Mouse (Mus musculus) limb, embryonic 12.5 days (tissue): ENCODE measurements at regions not wholly inside any gene's neighbourhood (a gene's known extent, or its start where the extent isn't known, plus 50 kb on each side); places are given as distances from the start of the nearest gene placed in this dataset.
A peak's percentile ranks its signal among the peaks of the same experiment; 100 is the strongest.

Experiments
- ATAC-seq: fragments of 200-750 bp; cut with Nextera tagmentation; 2 replicates; pipeline ENCODE4 v1.8.0; 2017; ENCODE audit warnings: low read depth, moderate TSS enrichment; ENCODE audit not compliant: insufficient number of reproducible peaks, insufficient read depth, low FRiP score, low TSS enrichment
- H3K27ac ChIP-seq: fragments of 300-500 bp; sonication (generic); 2 replicates; pipeline ENCODE4 v1.5.1; 2016; ENCODE audit warnings: mild to moderate bottlenecking, moderate library complexity
- H3K27me3 ChIP-seq: fragments of 300-500 bp; sonication (generic); 2 replicates; pipeline ENCODE4 v1.6.1; 2016; ENCODE audit warnings: mild to moderate bottlenecking, moderate library complexity
- H3K36me3 ChIP-seq: fragments of 300-500 bp; sonication (generic); 2 replicates; pipeline ENCODE4 v1.6.1; 2016; ENCODE audit warnings: mild to moderate bottlenecking, moderate library complexity
- H3K4me1 ChIP-seq: fragments of 300-500 bp; sonication (generic); replicated peaks from 2 replicates; pipeline ENCODE4 v1.6.1; 2016
- H3K4me2 ChIP-seq: fragments of 300-500 bp; sonication (generic); 2 replicates; pipeline ENCODE4 v1.6.1; 2016; ENCODE audit warnings: mild to moderate bottlenecking, moderate library complexity
- H3K4me3 ChIP-seq: fragments of 300-500 bp; sonication (generic); replicated peaks from 2 replicates; pipeline ENCODE4 v1.5.1; 2016; ENCODE audit warnings: mild to moderate bottlenecking
- H3K9ac ChIP-seq: fragments of 300-500 bp; sonication (generic); replicated peaks from 2 replicates; pipeline ENCODE4 v1.6.1; 2016; ENCODE audit warnings: mild to moderate bottlenecking, moderate library complexity
- H3K9me3 ChIP-seq: fragments of 300-500 bp; sonication (generic); 2 replicates; pipeline ENCODE4 v1.6.1; 2016; ENCODE audit warnings: mild to moderate bottlenecking, moderate library complexity
- WGBS: fragments of 180-500 bp; shearing (Covaris S2); methylation state at CpG from one replicate; pipeline ENCODE4 v1.1.7; 2016; 5-methylcytosine and 5-hydroxymethylcytosine counted together

GRCm38 (mm10) chr13:59939886-59940285, 116.9 kb upstream of the Tut7 start:
- H3K4me1 ChIP-seq: peaks cover 26% of the 10 kb centered on the region

GRCm38 (mm10) chr13:59937147-59937546, 114.2 kb upstream of the Tut7 start:
- no peak for ATAC-seq
- H3K27me3 ChIP-seq: no peaks in the 10 kb centered on the region; the same call in 1 of the 2 replicates
- no peak overlapping the region for H3K9ac ChIP-seq
- WGBS: 72% methylated on average over 3 of the region's 3 CpGs
- H3K27ac ChIP-seq: no peak overlapping the region
- H3K4me3 ChIP-seq: no peak overlapping the region
- no peaks in the 10 kb centered on the region for H3K36me3 ChIP-seq
- H3K9me3 ChIP-seq: no peaks in the 10 kb centered on the region
- no peak overlapping the region for H3K4me2 ChIP-seq
- peaks cover 21% of the 10 kb centered on the region for H3K4me1 ChIP-seq

More at GRCm38 (mm10) chr13:59939886-59940285, 116.9 kb upstream of the Tut7 start:
- no peaks in the 10 kb centered on the region; the same call in 1 of the 2 replicates for H3K27me3 ChIP-seq
- H3K9ac ChIP-seq: no peak overlapping the region
- 42% methylated on average over 5 of the region's 5 CpGs for WGBS
- H3K36me3 ChIP-seq: no peaks in the 10 kb centered on the region
- H3K27ac ChIP-seq: no peak overlapping the region
- no peak overlapping the region for H3K4me3 ChIP-seq
- H3K4me2 ChIP-seq: no peak overlapping the region
- H3K9me3 ChIP-seq: no peaks in the 10 kb centered on the region
- 0 out of 2 replicates have a peak, but pooled peaks have one; percentile 8 for ATAC-seq

- Histone ChIP-seq H3K4me2 (no peak overlapping the region), H3K27me3 (no peaks in the 10 kb centered on the region), H3K27ac (no peak overlapping the region), H3K4me1 (no peaks in the 10 kb centered on the region), H3K9ac (no peak overlapping the region), H3K9me3 (no peaks in the 10 kb centered on the region), H3K4me3 (no peak overlapping the region), H3K36me3 (no peaks in the 10 kb centered on the region)
- 48% methylated on average over 1 of the region's 1 CpGs for WGBS
- no peak for ATAC-seq
These were observed 111.6 kb upstream of the Tut7 start for GRCm38 (mm10) chr13:59934556-59934955.

- Histone ChIP-seq H3K27me3 (no peaks in the 10 kb centered on the region), H3K9ac (no peak overlapping the region), H3K4me3 (no peak overlapping the region), H3K4me1 (no peaks in the 10 kb centered on the region), H3K36me3 (no peaks in the 10 kb centered on the region), H3K9me3 (no peaks in the 10 kb centered on the region), H3K4me2 (no peak overlapping the region), H3K27ac (no peak overlapping the region)
- 38% methylated on average over 1 of the region's 1 CpGs for WGBS
- no peak for ATAC-seq
These were observed 111.1 kb upstream of the Tut7 start for GRCm38 (mm10) chr13:59934093-59934492.

GRCm38 (mm10) chr13:59927379-59928111, 104.6 kb upstream of the Tut7 start:
- ATAC-seq: peak; percentile 77
- H3K9me3 ChIP-seq: no peaks in the 10 kb centered on the region
- H3K4me2 ChIP-seq: peak overlapping the region; percentile 21
- H3K36me3 ChIP-seq: no peaks in the 10 kb centered on the region
- 48% methylated on average over 12 of the region's 12 CpGs for WGBS
- H3K27ac ChIP-seq: peak overlapping the region; percentile 75; the same call in 1 of the 2 replicates
- no peaks in the 10 kb centered on the region for H3K27me3 ChIP-seq
- H3K4me1 ChIP-seq: peaks cover 23% of the 10 kb centered on the region
- 0 out of 2 replicates have a peak overlapping the region, but pooled peaks have one; percentile 27 for H3K9ac ChIP-seq
- no peak overlapping the region for H3K4me3 ChIP-seq

GRCm38 (mm10) chr13:59925845-59926481, 103.0 kb upstream of the Tut7 start:
- ATAC-seq: no peak
- H3K4me2 ChIP-seq: no peak overlapping the region
- no peak overlapping the region for H3K4me3 ChIP-seq
- no peaks in the 10 kb centered on the region for H3K36me3 ChIP-seq
- H3K27me3 ChIP-seq: no peaks in the 10 kb centered on the region
- H3K4me1 ChIP-seq: peaks cover 28% of the 10 kb centered on the region
- WGBS: 77% methylated on average over 9 of the region's 9 CpGs
- H3K9me3 ChIP-seq: no peaks in the 10 kb centered on the region
- H3K27ac ChIP-seq: no peak overlapping the region
- H3K9ac ChIP-seq: no peak overlapping the region

- Histone ChIP-seq H3K4me2 (no peak overlapping the region), H3K4me3 (no peak overlapping the region), H3K27ac (peak overlapping the region; percentile 51; the same call in 1 of the 2 replicates), H3K27me3 (no peaks in the 10 kb centered on the region), H3K36me3 (no peaks in the 10 kb centered on the region), H3K9ac (no peak overlapping the region), H3K9me3 (no peaks in the 10 kb centered on the region), H3K4me1 (0 out of 2 replicates have a peak, but pooled peaks cover 2% of the 10 kb centered on the region)
- 76% methylated on average over 5 of the region's 5 CpGs for WGBS
- no peak for ATAC-seq
These were observed 94.2 kb upstream of the Tut7 start for GRCm38 (mm10) chr13:59917185-59917584.

GRCm38 (mm10) chr13:59916166-59917044, 93.5 kb upstream of the Tut7 start:
- 78% methylated on average over 22 of the region's 22 CpGs for WGBS
- H3K36me3 ChIP-seq: no peaks in the 10 kb centered on the region
- no peaks in the 10 kb centered on the region for H3K4me1 ChIP-seq
- H3K9me3 ChIP-seq: no peaks in the 10 kb centered on the region
- H3K9ac ChIP-seq: no peak overlapping the region
- H3K27me3 ChIP-seq: no peaks in the 10 kb centered on the region
- ATAC-seq: no peak
- H3K27ac ChIP-seq: peak overlapping the region; percentile 64; the same call in 1 of the 2 replicates
- H3K4me2 ChIP-seq: no peak overlapping the region
- no peak overlapping the region for H3K4me3 ChIP-seq

GRCm38 (mm10) chr13:59915734-59916133, 92.8 kb upstream of the Tut7 start:
- H3K9ac ChIP-seq: no peak overlapping the region
- no peak for ATAC-seq
- 0 out of 2 replicates have a peak, but pooled peaks cover 2% of the 10 kb centered on the region for H3K4me1 ChIP-seq
- H3K36me3 ChIP-seq: no peaks in the 10 kb centered on the region
- no peak overlapping the region for H3K4me3 ChIP-seq
- no peaks in the 10 kb centered on the region for H3K27me3 ChIP-seq
- H3K9me3 ChIP-seq: no peaks in the 10 kb centered on the region
- H3K4me2 ChIP-seq: no peak overlapping the region
- 76% methylated on average over 7 of the region's 7 CpGs for WGBS
- 0 out of 2 replicates have a peak overlapping the region, but pooled peaks have one; percentile 64 for H3K27ac ChIP-seq

GRCm38 (mm10) chr13:59910179-59911071, 87.5 kb upstream of the Tut7 start:
- no peak overlapping the region for H3K4me2 ChIP-seq
- ATAC-seq: no peak
- no peak overlapping the region for H3K9ac ChIP-seq
- H3K36me3 ChIP-seq: no peaks in the 10 kb centered on the region
- H3K4me1 ChIP-seq: peaks cover 6% of the 10 kb centered on the region
- no peak overlapping the region for H3K27ac ChIP-seq
- no peak overlapping the region for H3K4me3 ChIP-seq
- no peaks in the 10 kb centered on the region for H3K27me3 ChIP-seq
- 39% methylated on average over 8 of the region's 8 CpGs for WGBS
- no peaks in the 10 kb centered on the region for H3K9me3 ChIP-seq
